Mouse (Mus musculus) layer of hippocampus, adult 9-10 months (tissue): ENCODE measurements at regions not wholly inside any gene's neighbourhood (a gene's known extent, or its start where the extent isn't known, plus 50 kb on each side); places are given as distances from the start of the nearest gene placed in this dataset.

Source experiments
- DNase-seq: peaks from one replicate; pipeline ENCODE4 v3.0.0; 2022; ENCODE audit warnings: low spot score

DNA sequence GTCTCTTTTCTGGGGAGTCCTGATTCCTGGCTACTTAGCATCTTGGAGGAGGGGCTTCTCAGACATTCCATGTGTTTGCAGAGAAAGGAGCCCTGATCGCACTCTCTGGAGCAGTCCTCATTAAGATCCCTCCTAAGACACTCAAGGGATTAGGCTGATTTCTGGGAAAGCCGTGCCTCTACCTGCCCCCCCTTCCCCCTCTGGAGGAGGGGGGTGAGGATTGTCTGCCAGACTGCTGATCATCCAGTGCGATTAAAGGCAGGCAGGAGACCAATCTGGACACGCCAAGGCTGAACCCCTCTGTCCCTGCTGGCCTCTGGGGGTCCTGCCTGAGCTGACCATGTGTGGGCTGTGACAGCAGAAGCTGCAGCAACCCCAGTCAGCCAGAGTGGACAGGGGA, 65.4 kb downstream of the Vegfa start:
- no peak for DNase-seq

DNA sequence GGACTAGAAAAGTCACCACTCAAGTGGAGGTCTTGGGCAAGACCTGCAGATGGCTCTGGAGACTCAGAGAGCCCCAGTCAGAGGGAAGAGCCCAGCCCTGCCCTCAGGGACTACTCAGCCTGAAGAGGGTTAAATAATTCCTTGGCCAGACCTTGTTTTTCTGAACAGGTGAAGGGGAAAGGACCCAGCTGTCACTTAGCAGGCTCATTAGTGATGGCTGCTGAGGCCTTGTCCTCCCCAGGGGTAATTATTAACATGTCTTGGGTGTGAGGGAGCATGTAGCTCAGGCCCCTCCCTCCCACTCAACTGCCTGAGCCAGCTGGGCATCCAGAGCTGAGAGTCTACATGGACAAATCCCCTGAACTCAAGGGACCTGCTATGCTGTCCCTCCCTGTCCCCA, 68.1 kb downstream of the Vegfa start:
- no peak for DNase-seq

- DNase-seq: no peak
These were observed 68.8 kb downstream of the Vegfa start for GRCm38 (mm10) chr17:45963332-45963731.

GRCm38 (mm10) chr17:45961626-45962319, 70.4 kb downstream of the Vegfa start:
- DNase-seq: no peak

DNA sequence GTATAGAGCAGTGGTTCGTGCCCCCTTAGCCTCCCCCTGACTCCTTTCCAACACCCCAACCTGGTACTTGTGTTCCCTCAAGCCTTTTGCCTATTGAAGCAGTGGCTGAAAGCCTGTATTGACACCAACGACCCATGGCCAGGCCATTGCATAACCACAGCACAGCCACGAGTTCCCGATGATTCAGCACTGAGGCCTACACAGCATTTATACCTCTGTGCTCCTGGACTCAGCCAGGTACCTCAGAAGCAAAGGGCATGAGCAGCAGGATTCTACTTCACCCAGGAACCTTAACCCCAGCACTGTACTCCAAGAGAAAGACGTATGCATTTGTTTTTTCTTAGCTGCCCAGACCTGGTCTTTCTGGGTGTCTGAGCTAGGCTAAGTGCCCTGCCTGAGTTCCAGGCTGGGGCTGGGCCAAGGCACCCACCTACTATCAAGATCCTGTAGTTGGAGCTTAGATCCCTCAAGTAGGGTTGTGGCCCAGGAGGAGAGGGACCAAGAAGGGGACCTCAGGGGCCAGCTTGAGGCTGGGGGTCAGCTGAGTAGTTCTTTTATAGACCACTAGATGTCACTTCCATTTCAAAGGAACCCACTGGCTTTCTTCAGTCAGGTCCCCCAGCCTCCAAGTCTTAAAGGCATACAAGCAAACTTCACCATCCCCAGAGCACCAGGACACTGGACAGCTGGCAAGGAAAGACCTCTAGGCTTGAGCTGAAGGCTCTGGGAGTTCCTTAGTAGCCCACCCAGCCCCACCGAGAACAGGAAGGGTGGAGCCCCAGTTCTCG, 73.9 kb downstream of the Vegfa start:
- no peak for DNase-seq

DNA sequence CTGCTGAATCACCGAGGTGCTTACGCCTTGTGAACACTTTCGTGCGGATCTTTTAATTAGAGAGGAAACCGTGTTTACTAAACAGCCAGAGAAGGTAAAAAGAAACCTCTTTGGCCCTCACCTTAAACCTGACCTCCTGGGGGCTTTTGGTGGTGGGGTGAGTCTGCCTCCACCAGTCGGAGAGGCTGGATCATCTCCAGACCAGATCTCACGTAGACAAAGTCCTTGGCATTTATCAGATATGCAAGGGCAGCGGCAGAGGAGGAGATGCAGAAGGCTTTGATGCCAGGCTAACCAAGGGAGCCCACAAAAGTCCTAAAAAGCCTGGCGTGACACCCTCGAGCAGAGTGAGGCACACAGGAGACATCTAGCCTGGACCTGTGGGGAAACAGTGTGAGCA, 76.7 kb downstream of the Vegfa start:
- DNase-seq: no peak

- no peak for DNase-seq
These were observed 77.3 kb downstream of the Vegfa start for GRCm38 (mm10) chr17:45954824-45955223.

GRCm38 (mm10) chr17:45953523-45953922, 78.6 kb downstream of the Vegfa start:
- no peak for DNase-seq

DNA sequence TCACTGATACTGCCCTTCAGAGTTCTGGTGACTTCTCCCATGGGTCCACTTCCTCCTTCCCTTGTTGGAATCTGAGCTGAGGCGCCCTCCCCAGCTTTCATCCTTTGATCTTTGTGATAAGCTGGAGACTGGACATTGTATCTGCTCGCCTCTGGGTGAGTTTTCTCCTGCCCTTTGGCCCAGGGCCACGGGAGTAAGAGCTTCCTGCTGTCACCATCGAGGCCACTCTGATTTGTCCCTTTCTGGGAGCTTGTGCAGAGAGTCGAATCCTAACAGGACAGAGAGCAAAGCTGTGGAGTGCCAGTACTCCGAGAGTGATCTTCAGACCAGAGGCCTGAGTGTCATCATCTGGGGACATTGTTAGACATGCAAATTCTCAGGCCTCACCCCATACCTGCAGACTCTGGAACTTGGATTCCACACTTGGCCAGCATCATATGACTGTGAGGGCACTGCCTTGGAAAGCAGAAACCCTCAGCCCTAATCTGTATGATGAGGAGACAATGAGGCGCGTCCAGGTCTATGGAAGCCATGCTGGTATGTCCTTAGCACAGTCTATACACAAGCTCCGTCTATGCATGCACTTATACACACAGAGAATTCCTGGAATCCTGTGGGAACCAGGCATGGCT, 81.5 kb downstream of the Vegfa start:
- DNase-seq: no peak

GRCm38 (mm10) chr17:45949141-45949540, 83.0 kb downstream of the Vegfa start:
- DNase-seq: no peak

GRCm38 (mm10) chr17:45948314-45948935, 83.7 kb downstream of the Vegfa start:
- no peak for DNase-seq

DNA sequence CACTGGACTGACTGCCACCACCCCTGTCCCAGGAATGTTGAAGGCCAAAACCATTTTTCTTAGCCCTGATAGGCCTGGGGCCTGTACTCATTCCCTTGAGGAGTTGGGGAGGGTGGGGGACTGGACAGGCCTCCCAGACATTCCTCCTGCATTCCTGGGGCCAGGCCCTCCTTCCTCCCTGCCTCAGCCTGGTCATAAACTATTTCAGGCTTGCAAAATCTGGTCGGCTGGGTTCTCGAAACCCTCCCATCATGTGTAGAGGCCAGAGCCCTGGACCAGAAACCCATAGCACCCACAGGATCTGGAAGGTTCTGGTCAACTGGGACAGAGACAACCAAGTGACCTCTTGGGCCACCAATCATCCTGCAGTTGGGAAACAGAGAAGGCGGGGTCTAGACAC, 87.2 kb downstream of the Vegfa start:
- DNase-seq: no peak

DNA sequence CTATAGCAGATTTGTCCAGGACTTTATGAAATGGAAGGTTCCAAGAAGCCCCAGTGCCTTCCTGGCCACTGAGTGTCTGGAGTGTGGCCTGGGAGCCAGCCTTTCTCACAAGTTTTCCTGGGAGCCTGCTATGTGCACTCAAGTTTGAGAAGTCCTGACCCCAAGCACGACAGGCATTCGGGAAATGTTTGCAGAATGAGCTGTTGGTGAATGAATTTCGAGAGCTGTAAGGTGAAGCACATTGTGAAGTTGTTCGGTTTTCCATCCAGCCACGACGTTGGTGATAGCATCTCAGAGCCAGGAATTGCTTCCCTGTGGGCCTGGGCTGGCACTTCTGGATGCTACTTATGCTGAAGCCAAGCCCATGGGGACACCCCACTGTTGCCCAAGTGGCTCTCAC, 88.9 kb downstream of the Vegfa start:
- DNase-seq: no peak

DNA sequence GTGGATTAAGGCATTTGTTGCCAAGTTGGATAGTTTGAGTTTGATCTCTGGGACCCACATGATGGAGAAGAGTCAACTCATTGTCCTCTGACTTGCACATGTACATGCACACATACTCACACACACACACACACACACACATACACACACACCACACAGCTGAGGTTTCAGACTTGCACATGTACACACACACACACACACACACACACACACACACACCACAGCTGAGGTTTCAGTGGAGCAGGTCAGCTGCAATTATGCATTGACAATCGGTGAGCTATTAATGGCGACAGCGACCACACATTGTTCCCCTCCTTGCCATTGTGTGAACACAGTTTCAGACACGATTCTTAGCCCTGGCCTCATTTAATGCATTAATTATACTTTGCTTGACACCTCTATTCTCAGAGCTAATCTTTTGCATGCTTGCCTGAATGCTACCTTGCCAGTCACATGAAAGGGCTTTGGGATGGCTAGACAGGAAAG, 90.2 kb downstream of the Vegfa start:
- DNase-seq: no peak

DNA sequence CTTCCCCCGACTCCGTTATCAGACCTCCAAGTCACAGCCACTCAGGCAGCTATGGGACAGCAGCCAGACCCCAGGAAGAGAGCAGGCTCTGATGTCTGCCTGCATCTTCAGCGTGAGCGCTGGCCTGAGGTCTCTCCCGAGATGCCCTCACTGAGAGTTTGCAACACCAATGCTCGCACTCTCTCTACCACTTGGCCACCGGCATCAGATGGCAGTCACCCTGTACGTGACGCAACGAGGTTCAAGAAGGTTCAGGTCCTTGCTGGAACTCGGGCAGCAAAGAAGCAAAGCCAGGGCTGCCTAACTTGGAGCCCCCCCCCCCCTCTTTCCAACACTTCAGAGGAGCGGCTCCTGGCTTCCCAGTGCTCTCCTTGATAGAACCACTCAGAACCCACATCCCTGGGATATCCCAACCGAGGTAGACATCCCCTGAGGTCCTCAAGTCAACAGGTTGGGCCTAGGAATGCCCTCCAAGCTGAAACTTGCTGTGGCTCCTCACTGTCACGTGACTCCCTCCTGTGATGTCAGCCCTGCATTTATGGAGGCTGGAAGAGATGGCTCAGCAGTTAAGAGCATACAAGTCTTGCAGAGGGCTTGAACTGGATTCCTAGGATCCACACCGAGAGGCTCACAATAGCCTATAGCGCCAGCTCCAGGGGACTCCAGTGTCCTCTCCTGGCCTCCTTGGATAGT, 91.9 kb downstream of the Vegfa start:
- no peak for DNase-seq

DNA sequence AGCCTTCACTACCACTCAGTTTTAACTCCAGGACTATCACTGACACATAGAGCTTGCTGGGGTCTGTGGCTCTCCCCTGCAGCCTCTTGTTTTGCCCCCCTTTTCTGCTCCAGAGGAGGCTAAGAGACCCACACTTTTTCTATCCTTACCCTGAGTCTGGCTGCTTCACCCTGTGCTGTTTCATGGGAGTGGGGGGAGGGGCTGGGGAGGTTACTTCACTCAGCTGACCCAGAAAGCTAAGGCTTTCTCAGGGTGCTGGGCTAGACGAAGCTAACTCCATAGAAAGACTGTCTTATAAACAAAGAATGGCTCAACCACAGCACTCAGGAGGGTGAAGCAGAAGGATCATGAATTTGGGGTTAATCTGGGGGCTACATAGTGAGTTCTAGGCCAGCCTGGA, 93.9 kb downstream of the Vegfa start:
- DNase-seq: no peak

- DNase-seq: no peak
These were observed 95.6 kb downstream of the Vegfa start for GRCm38 (mm10) chr17:45936577-45936976.

- no peak for DNase-seq
These were observed 96.9 kb downstream of the Vegfa start for GRCm38 (mm10) chr17:45935291-45935690.

GRCm38 (mm10) chr17:45934002-45934401, 98.2 kb downstream of the Vegfa start:
- DNase-seq: no peak

GRCm38 (mm10) chr17:45933034-45933433, 99.1 kb downstream of the Vegfa start:
- no peak for DNase-seq

DNA sequence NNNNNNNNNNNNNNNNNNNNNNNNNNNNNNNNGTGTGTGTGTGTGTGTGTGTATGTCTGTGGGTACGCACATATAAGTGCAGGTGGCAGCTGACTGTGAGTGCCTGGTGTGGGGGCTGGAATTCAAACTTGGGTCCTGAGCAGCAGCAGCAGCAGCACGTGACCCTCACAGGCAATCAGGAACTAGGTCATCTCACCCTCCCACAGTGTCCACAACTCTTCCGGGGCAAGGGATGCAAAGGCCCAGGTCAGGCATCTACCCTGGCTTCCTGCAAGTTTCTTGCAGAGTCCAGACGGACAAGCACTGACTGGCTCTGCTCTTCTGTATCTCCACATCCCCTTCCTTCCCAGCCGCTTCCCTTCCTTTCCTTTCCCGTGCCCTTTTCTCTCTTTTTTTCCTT, 99.6 kb downstream of the Vegfa start:
- no peak for DNase-seq

GRCm38 (mm10) chr17:45929591-45929990, 102.6 kb downstream of the Vegfa start:
- DNase-seq: no peak
